Mouse (Mus musculus) right cerebral cortex, postnatal 25 days (tissue): ENCODE data around the gene Asah2.
"Not testable (repeated sequence)": the region's sequence is repeated elsewhere in the genome, so short reads cannot be mapped to it uniquely, and the experiment has no call there.

ENCODE experiments used
- DNase-seq: peaks from one replicate; pipeline ENCODE4 v3.0.0; 2022

The Asah2 gene

GRCm38 (mm10) chr19:32107771-32108306 is at the start of gene Asah2:
Asah2 (minus strand) TSS chr19:32108211.
- DNase-seq, result peak; percentile 83

DNA sequence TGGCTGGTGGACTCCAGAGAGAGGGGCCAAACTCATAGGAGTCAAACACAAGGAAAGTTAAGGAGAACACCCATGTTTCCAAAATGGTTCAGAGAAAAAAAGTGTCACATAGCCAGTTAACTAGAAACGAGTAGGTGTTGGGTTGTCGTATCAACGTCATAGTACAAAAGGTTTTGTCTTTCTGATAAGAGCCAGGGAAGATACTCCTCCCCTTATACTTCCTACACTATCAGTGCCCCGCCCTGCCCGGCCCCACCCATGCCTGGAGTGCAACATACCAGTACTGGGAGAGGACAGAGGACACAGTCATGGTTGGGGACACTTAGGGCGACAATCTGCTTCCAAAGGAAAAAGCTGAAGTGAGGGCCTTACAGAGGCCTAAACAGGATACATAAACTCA is 49.0 kb upstream of the Asah2 start:
- no peak for DNase-seq

- no peak for DNase-seq
These were observed 44.5 kb upstream of the Asah2 start for GRCm38 (mm10) chr19:32152529-32152928.

DNA sequence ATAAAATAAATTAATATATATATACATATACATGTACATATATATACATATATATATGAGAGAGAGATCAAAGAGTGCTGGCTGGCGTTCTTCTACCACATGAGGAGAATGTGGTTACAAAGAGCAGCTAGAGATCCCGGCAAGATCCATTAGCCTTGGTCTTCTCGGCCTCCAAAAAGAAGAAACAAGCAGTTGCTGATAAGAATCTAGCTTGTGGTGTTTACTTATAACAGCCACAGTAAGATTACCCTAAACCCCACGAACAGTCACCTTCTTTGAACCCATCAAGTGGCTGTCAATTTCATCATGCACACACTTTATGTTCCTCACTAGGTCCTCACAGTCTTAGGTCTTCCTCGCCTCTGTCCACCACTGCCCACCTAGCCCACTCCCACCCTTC is 40.7 kb upstream of the Asah2 start:
- no peak for DNase-seq

DNA sequence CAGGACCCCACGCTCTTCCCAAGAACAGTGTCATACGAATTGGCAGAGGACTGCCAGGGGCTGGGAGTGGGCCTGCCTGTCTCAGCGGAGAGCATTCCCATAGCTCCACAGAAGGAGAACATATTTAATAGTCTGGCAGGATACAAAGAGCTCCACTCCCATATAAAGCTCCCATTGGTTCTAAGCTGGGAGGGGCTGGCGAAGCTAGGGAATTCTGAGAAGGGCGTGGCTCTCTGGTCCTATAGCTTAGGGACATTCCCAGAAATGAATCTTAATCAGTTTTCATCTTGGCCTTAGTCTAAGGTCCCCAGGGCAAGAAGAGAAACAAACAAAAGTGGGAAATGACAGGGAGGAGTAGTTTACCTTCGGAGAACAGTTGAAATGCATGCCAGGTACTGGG is 34.4 kb upstream of the Asah2 start:
- DNase-seq, result no peak

- DNase-seq, result no peak
These were observed 30.5 kb upstream of the Asah2 start for GRCm38 (mm10) chr19:32138361-32139088.

GRCm38 (mm10) chr19:32137904-32138303 is 29.9 kb upstream of the Asah2 start:
- no peak for DNase-seq

GRCm38 (mm10) chr19:32136888-32137625 is 29.0 kb upstream of the Asah2 start:
- peak; percentile 13 for DNase-seq

DNA sequence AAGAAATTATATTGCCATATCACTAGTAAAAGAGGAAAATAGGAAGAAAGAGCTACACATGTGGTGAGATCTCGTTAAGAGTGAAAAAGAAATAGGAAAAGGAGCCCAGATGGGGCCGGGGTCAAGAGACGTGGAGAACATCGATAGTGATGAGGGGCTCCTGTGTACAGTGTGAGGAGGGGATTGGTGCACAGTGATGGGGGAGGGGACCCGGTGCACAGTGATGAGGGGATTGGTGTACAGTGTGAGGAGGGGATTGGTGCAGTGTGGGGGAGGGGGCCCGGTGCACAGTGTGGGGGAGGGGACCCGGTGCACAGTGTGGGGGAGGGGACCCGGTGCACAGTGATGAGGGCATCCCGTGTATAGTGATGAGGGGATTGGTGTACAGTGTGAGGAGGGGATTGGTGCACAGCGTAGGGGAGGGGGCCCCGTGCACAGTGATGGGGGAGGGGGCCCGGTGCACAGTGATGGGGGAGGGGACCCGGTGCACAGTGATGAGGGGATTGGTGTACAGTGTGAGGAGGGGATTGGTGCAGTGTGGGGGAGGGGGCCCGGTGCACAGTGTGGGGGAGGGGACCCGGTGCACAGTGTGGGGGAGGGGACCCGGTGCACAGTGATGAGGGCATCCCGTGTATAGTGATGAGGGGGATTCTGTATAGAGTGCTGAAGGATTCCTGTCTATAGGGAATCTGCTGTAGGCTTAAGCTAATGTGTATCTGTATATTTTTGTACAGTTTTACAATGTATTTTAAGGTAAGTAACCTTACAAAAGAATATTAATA is 23.9 kb upstream of the Asah2 start:
- DNase-seq, result not testable (repeated sequence)

- no peak for DNase-seq
These were observed 21.3 kb upstream of the Asah2 start for GRCm38 (mm10) chr19:32129281-32129680.

DNA sequence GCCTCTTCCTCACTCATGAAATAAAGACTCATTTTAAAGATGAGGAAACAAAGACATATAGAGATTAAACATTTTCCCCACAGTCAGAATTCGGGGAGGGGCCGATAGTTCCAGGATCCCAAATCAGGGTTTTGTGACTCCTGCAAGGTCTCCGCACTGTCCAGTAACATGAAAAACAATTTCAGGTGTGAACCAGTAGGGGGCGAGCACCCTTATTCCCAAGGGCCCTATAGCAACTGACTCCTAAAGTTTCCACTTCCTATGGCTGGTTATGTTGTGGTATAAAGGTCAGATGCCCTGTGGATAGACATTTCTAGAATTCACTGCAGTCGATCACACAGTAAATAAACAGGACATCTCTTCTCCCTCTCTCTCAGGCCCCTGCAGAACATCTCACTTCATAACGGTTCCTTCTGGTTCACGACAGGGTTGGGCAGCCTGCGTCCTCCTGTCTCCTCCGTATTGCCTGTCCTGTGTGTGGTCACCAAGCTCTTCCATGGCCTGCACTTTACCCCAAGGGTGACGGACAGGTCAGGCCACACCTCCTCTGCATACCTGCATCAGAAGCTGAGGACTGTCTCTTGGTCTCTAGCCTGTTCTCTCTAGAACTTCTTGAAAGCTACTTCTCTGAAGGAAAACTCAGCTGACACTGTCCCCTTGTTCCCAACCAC is 19.3 kb upstream of the Asah2 start:
- no peak for DNase-seq

DNA sequence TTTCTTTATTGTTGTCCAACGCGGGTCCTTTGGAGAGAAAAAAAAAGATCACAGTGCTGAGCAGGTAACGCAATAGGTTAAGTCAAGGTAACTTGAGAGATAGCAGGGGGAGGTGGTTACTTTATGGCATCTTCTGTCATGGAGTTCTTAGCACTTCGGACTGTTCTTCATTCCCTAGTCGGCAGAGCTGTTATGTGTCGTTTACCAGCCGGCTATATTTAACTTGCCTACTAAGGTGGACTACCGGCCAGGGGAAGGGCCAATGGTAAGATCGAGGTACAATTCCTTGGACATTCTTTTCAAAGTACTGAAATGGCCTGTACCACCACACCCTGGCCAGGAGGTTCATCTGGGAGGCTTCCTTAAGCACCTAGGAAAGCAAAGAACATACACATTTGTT is 16.1 kb upstream of the Asah2 start:
- DNase-seq, result no peak

- DNase-seq, result no peak
These were observed 15.2 kb upstream of the Asah2 start for GRCm38 (mm10) chr19:32123196-32123595.

GRCm38 (mm10) chr19:32120798-32121197 is 12.8 kb upstream of the Asah2 start:
- DNase-seq, result no peak

DNA sequence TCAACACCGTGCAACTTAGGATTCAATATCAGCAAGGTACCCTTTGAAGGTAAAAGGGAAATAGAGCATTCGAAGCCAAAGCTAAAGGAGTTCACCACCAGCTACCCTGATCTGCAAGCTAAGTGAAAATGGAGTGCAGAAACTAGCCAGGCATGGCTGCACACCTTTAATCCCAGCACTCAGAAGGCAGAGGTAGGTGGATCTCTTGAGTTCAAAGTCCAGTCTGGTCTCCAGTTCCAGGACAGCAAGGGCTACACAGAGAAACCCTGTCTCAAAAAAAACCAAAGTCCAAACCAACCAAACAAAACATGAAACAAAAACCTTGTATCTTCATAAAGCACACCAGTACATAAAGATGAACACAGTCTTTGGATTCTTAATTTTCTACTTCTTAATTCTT is 11.7 kb upstream of the Asah2 start:
- no peak for DNase-seq

DNA sequence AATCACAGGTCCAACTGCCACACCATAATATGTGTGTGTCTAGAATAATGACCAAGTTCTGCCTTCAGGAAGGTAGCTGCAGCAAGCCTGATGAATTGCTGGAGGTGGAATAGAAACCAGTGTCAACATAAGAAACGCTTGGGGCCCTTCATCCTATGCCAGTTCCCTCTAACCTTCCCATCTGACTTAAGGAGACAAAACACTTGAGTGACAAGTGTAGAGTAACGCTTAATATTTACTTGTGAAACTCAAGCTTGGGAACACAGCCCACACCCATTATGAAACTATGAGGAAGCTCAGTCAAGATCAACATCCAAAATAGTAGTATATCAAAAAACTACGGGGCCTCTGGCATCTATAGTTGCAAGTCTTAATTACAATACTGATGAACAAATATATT is 10.5 kb upstream of the Asah2 start:
- DNase-seq, result no peak

DNA sequence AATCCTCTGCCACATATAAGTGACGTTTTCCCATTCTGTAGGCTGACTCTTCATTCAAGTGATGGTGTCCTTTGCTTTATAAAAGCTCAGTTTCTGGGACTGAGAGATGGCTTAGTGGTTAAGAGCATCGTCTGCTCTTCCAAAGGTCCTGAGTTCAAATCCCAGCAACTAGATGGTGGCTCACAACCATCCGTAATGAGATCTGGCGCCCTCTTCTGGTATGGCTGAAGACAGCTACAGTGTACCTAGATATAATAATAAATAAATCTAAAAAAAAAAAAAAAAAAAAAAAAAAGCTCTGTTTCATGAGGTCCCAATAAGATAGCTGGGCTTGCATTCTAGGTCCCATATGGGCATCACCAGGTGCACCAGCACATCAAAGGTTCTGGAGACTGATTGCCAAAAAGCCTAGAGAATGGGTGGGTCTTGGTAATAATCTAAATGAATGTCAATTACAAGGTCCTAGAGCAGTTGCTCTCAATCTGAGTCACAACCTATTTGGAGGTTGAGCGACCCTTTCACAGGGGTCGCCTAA is 9.5 kb upstream of the Asah2 start:
- DNase-seq, result no peak

- no peak for DNase-seq
These were observed 4.1 kb upstream of the Asah2 start for GRCm38 (mm10) chr19:32111866-32112790.

GRCm38 (mm10) chr19:32106750-32107149 is 1.3 kb downstream of the Asah2 start:
- no peak for DNase-seq

DNA sequence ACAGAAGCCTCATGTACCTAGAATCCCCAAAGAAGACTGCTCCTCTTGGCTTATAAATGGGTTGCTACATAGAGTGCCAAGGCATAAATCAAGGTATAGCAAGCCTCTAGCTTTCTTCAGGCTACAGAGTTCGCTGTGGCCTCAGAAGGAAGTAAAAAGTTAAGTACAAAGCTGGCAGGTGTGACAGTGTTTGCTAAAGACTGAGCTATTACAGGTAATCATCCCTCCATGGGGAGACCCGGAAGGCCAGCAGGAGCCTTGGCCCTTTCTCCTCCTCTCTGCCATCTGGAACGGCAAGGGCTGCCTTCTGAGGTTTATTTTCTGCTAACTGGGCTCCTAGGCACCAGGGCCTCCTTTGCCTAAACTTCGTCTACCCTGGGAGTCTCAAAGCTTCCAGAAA is 3.8 kb downstream of the Asah2 start:
- DNase-seq, result no peak

GRCm38 (mm10) chr19:32102976-32103300 is 5.1 kb downstream of the Asah2 start:
- DNase-seq, result peak; percentile 24
